Mouse (Mus musculus) CH12.LX (cell line): ENCODE measurements around the gene Lama5. TPM values are rescaled to one million over a fixed set of nuclear protein-coding genes. Genes with fewer than 3 reads are reported as not detected.

Experiments
- DNase-seq: peaks from one replicate; pipeline ENCODE4 v3.0.0-alpha.2; 2013; ENCODE audit errors: extremely low read depth
- H3K27ac ChIP-seq: 2 replicates; pipeline ENCODE4 v1.5.1; 2012; ENCODE audit warnings: low read depth, mild to moderate bottlenecking, control low read depth, moderate library complexity; ENCODE audit not compliant: insufficient read depth
- H3K27me3 ChIP-seq: replicated peaks from 2 replicates; pipeline ENCODE3; 2012; ENCODE audit warnings: inconsistent platforms
- H3K36me3 ChIP-seq, 2 experiments: replicated peaks in 1 of 2; 2 replicates each; pipeline versions ENCODE3 to v1.6.1; 2012; ENCODE audit warnings: inconsistent platforms in 1 of 2, low read length in 1 of 2, mild to moderate bottlenecking in 1 of 2, mixed read lengths in 1 of 2, moderate library complexity in 1 of 2; ENCODE audit not compliant: control insufficient read depth in 1 of 2, insufficient read depth in 1 of 2
- H3K4me1 ChIP-seq, 2 experiments: 2 replicates each; pipeline ENCODE4 v1.6.1; 2012; ENCODE audit warnings: inconsistent platforms in 1 of 2, moderate library complexity in 1 of 2; ENCODE audit not compliant: insufficient read depth in 2 of 2, control insufficient read depth in 1 of 2
- H3K4me2 ChIP-seq: 2 replicates; pipeline ENCODE4 v1.6.1; 2012; ENCODE audit warnings: low read depth, mild to moderate bottlenecking, control low read depth; ENCODE audit not compliant: poor library complexity, insufficient read depth, severe bottlenecking
- H3K4me3 ChIP-seq, 3 experiments: fragments of 150-350 bp in 1 of 3; sonication (generic) in 1 of 3; replicated peaks in 1 of 3; 2 replicates each; pipeline versions ENCODE3 to v1.5.1; 2011 to 2012; ENCODE audit warnings: low read depth in 2 of 3, low read length in 2 of 3, mild to moderate bottlenecking in 2 of 3, moderate library complexity in 2 of 3, control low read depth in 1 of 3, improper control_type of control experiment in 1 of 3, inconsistent platforms in 1 of 3, mixed read lengths in 1 of 3; ENCODE audit not compliant: poor library complexity in 1 of 3
- H3K79me2 ChIP-seq: replicated peaks from 2 replicates; pipeline ENCODE4 v1.6.1; 2012; ENCODE audit warnings: mild to moderate bottlenecking, moderate library complexity; ENCODE audit not compliant: control insufficient read depth, poor library complexity, insufficient read depth, severe bottlenecking; ENCODE audit errors: extremely low read depth
- H3K9ac ChIP-seq: 2 replicates; pipeline ENCODE4 v1.6.1; 2012; ENCODE audit warnings: low read depth, mild to moderate bottlenecking, control low read depth, moderate library complexity; ENCODE audit not compliant: insufficient read depth
- H3K9me3 ChIP-seq: replicated peaks from 2 replicates; pipeline ENCODE3; 2012; ENCODE audit warnings: low read length, inconsistent platforms, mixed read lengths
- BHLHE40 ChIP-seq: IDR thresholded peaks from 2 replicates; pipeline ENCODE4 v1.6.1; 2011; ENCODE audit warnings: mild to moderate bottlenecking, low read depth, low read length, improper control_type of control experiment
- CHD2 ChIP-seq: IDR thresholded peaks from 2 replicates; pipeline ENCODE4 v1.6.1; 2011; ENCODE audit warnings: low read length, improper control_type of control experiment
- CTCF ChIP-seq, 2 experiments: IDR thresholded peaks in 1 of 2; conservative IDR thresholded peaks in 1 of 2; 2 replicates each; pipeline ENCODE4 v1.5.1; 2011 to 2012; ENCODE audit warnings: low read depth in 2 of 2, low read length in 2 of 2, improper control_type of control experiment in 1 of 2, inconsistent platforms in 1 of 2, mild to moderate bottlenecking in 1 of 2, moderate library complexity in 1 of 2
- E2F4 ChIP-seq: IDR thresholded peaks from 2 replicates; pipeline ENCODE4 v1.6.1; 2011; ENCODE audit warnings: low read depth, low read length, improper control_type of control experiment; ENCODE audit not compliant: insufficient replicate concordance
- ELF1 ChIP-seq: IDR thresholded peaks from 2 replicates; pipeline ENCODE4 v1.6.1; 2014; ENCODE audit warnings: low read depth, mild to moderate bottlenecking, inconsistent platforms, low read length, improper control_type of control experiment
- ETS1 ChIP-seq: conservative IDR thresholded peaks from 2 replicates; pipeline ENCODE4 v1.6.1; 2012; ENCODE audit warnings: low read depth, mild to moderate bottlenecking, inconsistent platforms, low read length, improper control_type of control experiment, moderate library complexity
- GABPA ChIP-seq: IDR thresholded peaks from 2 replicates; pipeline ENCODE4 v1.6.1; 2012; ENCODE audit warnings: low read depth, low read length, improper control_type of control experiment, inconsistent platforms; ENCODE audit not compliant: insufficient replicate concordance
- HCFC1 ChIP-seq: IDR thresholded peaks from 2 replicates; pipeline ENCODE4 v1.6.1; 2012; ENCODE audit warnings: low read depth, mild to moderate bottlenecking, inconsistent platforms, low read length, improper control_type of control experiment
- JUN ChIP-seq: IDR thresholded peaks from 2 replicates; pipeline ENCODE4 v1.6.1; 2011; ENCODE audit warnings: low read depth, mild to moderate bottlenecking, low read length, improper control_type of control experiment, moderate library complexity; ENCODE audit not compliant: insufficient read depth
- KAT2A ChIP-seq: IDR thresholded peaks from 2 replicates; pipeline ENCODE4 v1.6.1; 2012; ENCODE audit warnings: low read length, improper control_type of control experiment, inconsistent platforms; ENCODE audit not compliant: insufficient replicate concordance
- MAFK ChIP-seq: IDR thresholded peaks from 2 replicates; pipeline ENCODE4 v1.6.1; 2011; ENCODE audit warnings: low read length, improper control_type of control experiment; ENCODE audit not compliant: insufficient replicate concordance
- MEF2A ChIP-seq: IDR thresholded peaks from 2 replicates; pipeline ENCODE4 v1.6.1; 2014; ENCODE audit warnings: low read depth, mild to moderate bottlenecking, inconsistent platforms, low read length, improper control_type of control experiment, borderline replicate concordance
- NELFE ChIP-seq: IDR thresholded peaks from 2 replicates; pipeline ENCODE4 v1.6.1; 2011; ENCODE audit warnings: low read depth, low read length, improper control_type of control experiment
- POLR2AphosphoS2 ChIP-seq: IDR thresholded peaks from 2 replicates; pipeline ENCODE4 v1.6.1; 2011; ENCODE audit warnings: low read depth, low read length, improper control_type of control experiment
- RCOR1 ChIP-seq: conservative IDR thresholded peaks from 2 replicates; pipeline ENCODE4 v1.6.1; 2012; ENCODE audit warnings: low read depth, mild to moderate bottlenecking, inconsistent platforms, low read length, improper control_type of control experiment
- SIN3A ChIP-seq: IDR thresholded peaks from 2 replicates; pipeline ENCODE4 v1.6.1; 2012; ENCODE audit warnings: low read length, improper control_type of control experiment, inconsistent platforms
- SMC3 ChIP-seq: IDR thresholded peaks from 2 replicates; pipeline ENCODE4 v1.6.1; 2011; ENCODE audit warnings: low read depth, low read length, improper control_type of control experiment
- TCF12 ChIP-seq: IDR thresholded peaks from 2 replicates; pipeline ENCODE4 v1.6.1; 2014; ENCODE audit warnings: low read depth, mild to moderate bottlenecking, inconsistent platforms, low read length, improper control_type of control experiment
- UBTF ChIP-seq: IDR thresholded peaks from 2 replicates; pipeline ENCODE4 v1.6.1; 2012; ENCODE audit warnings: low read depth, mild to moderate bottlenecking, inconsistent platforms, low read length, improper control_type of control experiment, moderate library complexity
- USF2 ChIP-seq: conservative IDR thresholded peaks from 2 replicates; pipeline ENCODE4 v1.6.1; 2011; ENCODE audit warnings: low read depth, low read length, improper control_type of control experiment
- ZC3H11A ChIP-seq: IDR thresholded peaks from 2 replicates; pipeline ENCODE4 v1.6.1; 2012; ENCODE audit warnings: low read depth, mild to moderate bottlenecking, inconsistent platforms, low read length, improper control_type of control experiment
- ZKSCAN1 ChIP-seq: IDR thresholded peaks from 2 replicates; pipeline ENCODE4 v1.6.1; 2012; ENCODE audit warnings: low read depth, inconsistent platforms, low read length, improper control_type of control experiment, borderline replicate concordance
- ZMIZ1 ChIP-seq: IDR thresholded peaks from 2 replicates; pipeline ENCODE4 v1.6.1; 2012; ENCODE audit warnings: low read depth, mild to moderate bottlenecking, inconsistent platforms, low read length, improper control_type of control experiment
- ZNF384 ChIP-seq: IDR thresholded peaks from 2 replicates; pipeline ENCODE4 v1.6.1; 2012; ENCODE audit warnings: low read depth, low read length, improper control_type of control experiment, inconsistent platforms
- dilution Hi-C: fragments of 300-500 bp; cut with MboI; formaldehyde crosslinking; loops from 2 replicates; pipeline ENCODE4 v1.14.3; 2020; ENCODE audit warnings: low sequenced_read_pairs; ENCODE audit not compliant: extremely low pct_unique_long_range_greater_than_20kb, extremely low pct_ligation_motif_present
- in situ Hi-C: fragments of 300-500 bp; cut with MboI; formaldehyde crosslinking; loops from 3 replicates; pipeline ENCODE4 v1.14.3; 2019; ENCODE audit warnings: low sequenced_read_pairs, low pct_ligation_motif_present, low pct_unique_long_range_greater_than_20kb, mixed read lengths
- polyA plus RNA-seq: library from polyadenylated mRNA; unstranded; fragments of >175 nt; gene quantifications from 2 replicates; pipeline ENCODE4 v1.2.1, GENCODE M21; 2012; ENCODE audit warnings: low read depth; ENCODE audit not compliant: insufficient read length
- total RNA-seq, 2 experiments: library from RNA; depleted of rRNA; stranded (reverse); fragments of 300-350 nt in 1 of 2; fragments of >200 nt in 1 of 2; gene quantifications; 2 replicates each; pipeline ENCODE4 v1.2.3; 2012 to 2014

Lama5 gene
- total and polyA plus RNA-seq, 3 experiments: 0.20 to 0.85 (median 0.67) TPM

DNA sequence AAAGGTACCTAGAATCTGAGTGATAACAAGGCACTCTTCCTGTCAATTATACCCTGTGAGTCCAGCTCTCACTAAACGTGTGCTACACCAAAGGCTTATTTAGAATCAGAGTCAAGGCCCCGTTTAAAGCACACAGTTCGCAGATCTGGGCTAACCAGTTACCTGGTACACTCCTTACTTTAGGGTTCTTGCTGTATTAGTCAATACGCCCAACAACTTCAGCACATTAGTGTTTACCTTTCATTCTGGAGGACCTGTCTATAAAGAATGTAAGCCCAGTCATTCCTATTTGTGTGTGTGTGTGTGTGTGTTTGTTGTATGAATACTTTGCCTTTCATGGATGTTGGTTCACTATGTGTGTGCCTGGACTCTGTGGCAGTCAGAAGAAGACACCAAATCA is 17.4 kb upstream of the Lama5 start:
- dilution Hi-C loops: no loop called here

DNA sequence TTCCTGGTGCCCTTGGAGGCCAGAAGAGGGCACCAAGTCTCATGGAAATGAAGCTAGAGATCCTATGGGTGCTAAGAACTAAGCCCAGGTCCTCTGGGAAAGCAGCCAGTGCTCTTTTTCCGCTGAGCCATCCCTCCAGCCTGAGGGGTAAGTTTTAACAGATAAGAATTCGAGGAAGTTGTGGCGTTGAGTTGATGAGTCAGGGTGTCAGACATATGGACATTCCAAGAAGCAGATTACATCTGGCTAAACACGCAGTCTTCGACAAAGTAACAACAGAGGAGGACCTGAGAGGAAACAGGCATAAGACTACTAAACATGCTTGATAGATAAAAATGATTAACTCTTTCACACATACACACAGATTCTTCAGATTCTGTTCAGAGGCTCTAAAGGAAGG is 12.9 kb upstream of the Lama5 start:
- Histone ChIP-seq H3K4me1 (no peaks in the 10 kb centered on the region), H3K4me2 (no peak overlapping the region), H3K27ac (no peak overlapping the region), H3K9ac (no peak overlapping the region), H3K4me3 (no peak overlapping the region), H3K36me3 (no peaks in the 10 kb centered on the region), H3K9me3 (peaks cover 6% of the 10 kb centered on the region), H3K27me3 (peaks cover 17% of the 10 kb centered on the region), H3K79me2 (no peaks in the 10 kb centered on the region)
- no peak for DNase-seq
- dilution Hi-C loops: no loop called here
- TF ChIP-seq USF2 (no peak), ZC3H11A (no peak), ZNF384 (no peak), MAFK (no peak), TCF12 (no peak), JUN (no peak), CHD2 (no peak), ETS1 (no peak), SIN3A (no peak), ELF1 (no peak), GABPA (no peak)
- in situ Hi-C loops: no loop called here

More for the DNA sequence above, 17.4 kb upstream of the Lama5 start:
- H3K27me3 ChIP-seq: peaks cover 9% of the 10 kb centered on the region
- in situ Hi-C loops: no loop called here
- no peak overlapping the region for H3K27ac ChIP-seq
- H3K4me1 ChIP-seq: no peaks in the 10 kb centered on the region
- H3K79me2 ChIP-seq: no peaks in the 10 kb centered on the region
- no peak overlapping the region for H3K9ac ChIP-seq
- peaks cover 6% of the 10 kb centered on the region for H3K9me3 ChIP-seq
- H3K4me3 ChIP-seq: no peak overlapping the region
- no peak for TF ChIP-seq KAT2A
- no peak for TF ChIP-seq CTCF (conservative IDR thresholded peaks at IDR 0.05 in 1 of 2, IDR thresholded peaks at IDR 0.05 in 1 of 2; ENCODE audit: low read depth in 2 of 2, low read length in 2 of 2)
- no peak for TF ChIP-seq SMC3
- TF ChIP-seq MEF2A: no peak
- TF ChIP-seq NELFE: no peak
- TF ChIP-seq ZNF384: no peak
- no peak for TF ChIP-seq BHLHE40
- no peak for TF ChIP-seq ZMIZ1
- no peak for TF ChIP-seq POLR2AphosphoS2
- no peak for TF ChIP-seq MAFK
- TF ChIP-seq E2F4: no peak
- TF ChIP-seq GABPA: no peak
- TF ChIP-seq HCFC1: no peak
- no peak for TF ChIP-seq RCOR1
- TF ChIP-seq CHD2: no peak
- no peak for TF ChIP-seq ZC3H11A
- TF ChIP-seq ZKSCAN1: no peak
- no peak for TF ChIP-seq JUN
- no peak for TF ChIP-seq UBTF
- no peak for TF ChIP-seq ELF1
- H3K36me3 ChIP-seq: no peaks in the 10 kb centered on the region
- H3K4me2 ChIP-seq: no peak overlapping the region
- DNase-seq: no peak
